Comparison of ENCODE assay signal across 8 mouse cellular contexts in genomic region chr3:96560881-96561668, GRCm38 (mm10). TPM values are rescaled to one million over a fixed set of nuclear protein-coding genes. Genes with fewer than 3 reads are reported as not detected.
DNase-seq lines count a peak whose midpoint lies in the region; ATAC-seq and TF ChIP-seq lines count a peak whose summit lies in the region.

No protein-coding gene starts in this region.

- peak overlapping the region; percentile 67; the same call in 1 of the 2 replicates for H3K4me2 ChIP-seq in forebrain, embryonic 12.5 days
- H3K4me2 ChIP-seq in kidney, embryonic 15.5 days: peak overlapping the region; percentile 78
- peak overlapping the region; percentile 85 for H3K4me2 ChIP-seq in neural tube, embryonic 12.5 days (replicated peaks)

- H3K9me3 ChIP-seq in forebrain, embryonic 12.5 days: no peaks in the 10 kb centered on the region
- H3K9me3 ChIP-seq in kidney, embryonic 15.5 days (replicated peaks): no peaks in the 10 kb centered on the region
- H3K9me3 ChIP-seq in neural tube, embryonic 12.5 days: no peaks in the 10 kb centered on the region

- H3K36me3 ChIP-seq in forebrain, embryonic 12.5 days (replicated peaks): peaks cover 22% of the 10 kb centered on the region
- H3K36me3 ChIP-seq in kidney, embryonic 15.5 days: peaks cover 25% of the 10 kb centered on the region
- peaks cover 23% of the 10 kb centered on the region for H3K36me3 ChIP-seq in neural tube, embryonic 12.5 days

- peak overlapping the region; percentile 51 for H3K4me3 ChIP-seq in left cerebral cortex, adult 2 months
- H3K4me3 ChIP-seq in forebrain, embryonic 12.5 days (replicated peaks): 0 out of 2 replicates have a peak overlapping the region, but pooled peaks have one; percentile 9
- peak overlapping the region; percentile 63 for H3K4me3 ChIP-seq in kidney, embryonic 15.5 days (replicated peaks)
- no peak overlapping the region for H3K4me3 ChIP-seq in neural tube, embryonic 12.5 days

- no peaks in the 10 kb centered on the region for H3K27me3 ChIP-seq in forebrain, embryonic 12.5 days
- H3K27me3 ChIP-seq in kidney, embryonic 15.5 days: no peaks in the 10 kb centered on the region
- no peaks in the 10 kb centered on the region for H3K27me3 ChIP-seq in neural tube, embryonic 12.5 days (replicated peaks)

- intact Hi-C loops in left cerebral cortex, adult 2 months (cut with DNase I): no loop called here
- intact Hi-C loops in left cerebral cortex, postnatal 25 days (cut with DNase I): no loop called here

- H3K27ac ChIP-seq in left cerebral cortex, adult 2 months: peak overlapping the region; percentile 33
- no peak overlapping the region for H3K27ac ChIP-seq in forebrain, embryonic 12.5 days
- H3K27ac ChIP-seq in kidney, embryonic 15.5 days: peak overlapping the region; percentile 85
- no peak overlapping the region for H3K27ac ChIP-seq in neural tube, embryonic 12.5 days

- peaks cover 42% of the 10 kb centered on the region for H3K4me1 ChIP-seq in forebrain, embryonic 12.5 days
- H3K4me1 ChIP-seq in kidney, embryonic 15.5 days: peaks cover 67% of the 10 kb centered on the region
- peaks cover 37% of the 10 kb centered on the region for H3K4me1 ChIP-seq in neural tube, embryonic 12.5 days

- no peak for TF ChIP-seq CTCF in left cerebral cortex, adult 2 months (IDR thresholded peaks at IDR 0.05)

- no peak for DNase-seq in left cerebral cortex, adult 2 months (ENCODE audit: extremely low spot score in 1 of 2, low spot score in 2 of 2)
- no peak for DNase-seq in left cerebral cortex, postnatal 25 days (ENCODE audit: low spot score in 2 of 2)
- no peak for DNase-seq in MN1 (ENCODE audit: low spot score)
- DNase-seq in thymus, postnatal 0 days (ENCODE audit: low spot score): no peak
- DNase-seq in cerebellum, adult 9-10 months: no peak

- 92% methylated on average over 9 of the region's 9 CpGs for WGBS in forebrain, embryonic 12.5 days
- WGBS in kidney, embryonic 15.5 days: 78% methylated on average over 9 of the region's 9 CpGs
- 84% methylated on average over 9 of the region's 9 CpGs for WGBS in neural tube, embryonic 12.5 days

- H3K9ac ChIP-seq in forebrain, embryonic 12.5 days: peak overlapping the region; percentile 21; the same call in 1 of the 2 replicates
- H3K9ac ChIP-seq in kidney, embryonic 15.5 days: peak overlapping the region; percentile 68
- no peak overlapping the region for H3K9ac ChIP-seq in neural tube, embryonic 12.5 days

- ATAC-seq in forebrain, embryonic 12.5 days (ENCODE audit: low FRiP score): no peak
- ATAC-seq in kidney, embryonic 15.5 days (replicated peaks; ENCODE audit: low FRiP score): no peak
- no peak for ATAC-seq in neural tube, embryonic 12.5 days (ENCODE audit: low FRiP score, low read depth)

RNA-seq across cellular contexts. Expression of gene Txnip, which starts 3.3 kb away (rescaled TPM):
- 10 to 100 TPM; 22.4 to 28.2 TPM for total RNA-seq in left cerebral cortex, adult 2 months (2021)
- 10 to 100 TPM; 18.3 to 18.5 TPM for total RNA-seq in left cerebral cortex, postnatal 25 days (2021)
- 40.4 and 40.8 TPM in 2 replicates for polyA plus RNA-seq in forebrain, embryonic 12.5 days (2016; fragmentation: Nextera tagmentation; extraction: Ambion mirVana)
- 144 and 153 TPM in 2 replicates for polyA plus RNA-seq in kidney, embryonic 15.5 days (2015; fragmentation: Nextera tagmentation; extraction: Ambion mirVana)
- 51.4 and 57.5 TPM in 2 replicates for polyA plus RNA-seq in neural tube, embryonic 12.5 days (2016; fragmentation: Nextera tagmentation; extraction: Ambion mirVana)
- 260 TPM in 2 replicates for polyA plus RNA-seq in thymus, postnatal 0 days (2015; fragmentation: Nextera tagmentation; extraction: Ambion mirVana)

RNA-seq across cellular contexts. Expression of gene Gm16253, which starts 15.7 kb away (rescaled TPM):
- not detected for total RNA-seq in left cerebral cortex, adult 2 months (2021)
- not detected for total RNA-seq in left cerebral cortex, postnatal 25 days (2021)
- polyA plus RNA-seq in forebrain, embryonic 12.5 days (2016; fragmentation: Nextera tagmentation; extraction: Ambion mirVana): 1.3 and 1.7 TPM in 2 replicates
- polyA plus RNA-seq in kidney, embryonic 15.5 days (2015; fragmentation: Nextera tagmentation; extraction: Ambion mirVana): 2.1 TPM in 2 replicates
- 1.6 and 3.0 TPM in 2 replicates for polyA plus RNA-seq in neural tube, embryonic 12.5 days (2016; fragmentation: Nextera tagmentation; extraction: Ambion mirVana)
- polyA plus RNA-seq in thymus, postnatal 0 days (2015; fragmentation: Nextera tagmentation; extraction: Ambion mirVana): 0.42 and 0.46 TPM in 2 replicates

RNA-seq across cellular contexts. Expression of gene Polr3gl, which starts 32.9 kb away (rescaled TPM):
- 10 to 100 TPM; 26.6 to 28.1 TPM for total RNA-seq in left cerebral cortex, adult 2 months (2021)
- 10 to 100 TPM; 20.7 to 21.2 TPM for total RNA-seq in left cerebral cortex, postnatal 25 days (2021)
- 40.1 and 40.7 TPM in 2 replicates for polyA plus RNA-seq in forebrain, embryonic 12.5 days (2016; fragmentation: Nextera tagmentation; extraction: Ambion mirVana)
- 38.1 and 39.8 TPM in 2 replicates for polyA plus RNA-seq in kidney, embryonic 15.5 days (2015; fragmentation: Nextera tagmentation; extraction: Ambion mirVana)
- 40.3 and 40.9 TPM in 2 replicates for polyA plus RNA-seq in neural tube, embryonic 12.5 days (2016; fragmentation: Nextera tagmentation; extraction: Ambion mirVana)
- 25.8 and 28.8 TPM in 2 replicates for polyA plus RNA-seq in thymus, postnatal 0 days (2015; fragmentation: Nextera tagmentation; extraction: Ambion mirVana)

RNA-seq across cellular contexts. Expression of gene Ankrd34a, which starts 35.4 kb away (rescaled TPM):
- total RNA-seq in left cerebral cortex, adult 2 months (2021): 10 to 100 TPM; 66.8 to 70.3 TPM
- total RNA-seq in left cerebral cortex, postnatal 25 days (2021): 10 to 100 TPM; 73.5 to 74.2 TPM
- 4.0 and 4.4 TPM in 2 replicates for polyA plus RNA-seq in forebrain, embryonic 12.5 days (2016; fragmentation: Nextera tagmentation; extraction: Ambion mirVana)
- polyA plus RNA-seq in kidney, embryonic 15.5 days (2015; fragmentation: Nextera tagmentation; extraction: Ambion mirVana): 1.8 and 2.8 TPM in 2 replicates
- polyA plus RNA-seq in neural tube, embryonic 12.5 days (2016; fragmentation: Nextera tagmentation; extraction: Ambion mirVana): 5.3 and 5.6 TPM in 2 replicates
- 0.07 and 0.09 TPM in 2 replicates for polyA plus RNA-seq in thymus, postnatal 0 days (2015; fragmentation: Nextera tagmentation; extraction: Ambion mirVana)

RNA-seq across cellular contexts. Expression of gene Hfe2, which starts 36.1 kb away (rescaled TPM):
- 1 to 10 TPM; 1.7 to 1.8 TPM for total RNA-seq in left cerebral cortex, adult 2 months (2021)
- total RNA-seq in left cerebral cortex, postnatal 25 days (2021): 1 to 10 TPM in 1 of 2 experiments, under 1 TPM in 1; 0.85 to 1.4 TPM
- 0.54 and 0.84 TPM in 2 replicates for polyA plus RNA-seq in forebrain, embryonic 12.5 days (2016; fragmentation: Nextera tagmentation; extraction: Ambion mirVana)
- polyA plus RNA-seq in kidney, embryonic 15.5 days (2015; fragmentation: Nextera tagmentation; extraction: Ambion mirVana): 1.1 and 1.8 TPM in 2 replicates
- polyA plus RNA-seq in neural tube, embryonic 12.5 days (2016; fragmentation: Nextera tagmentation; extraction: Ambion mirVana): 1.9 and 2.7 TPM in 2 replicates
- 0.13 and 0.18 TPM in 2 replicates for polyA plus RNA-seq in thymus, postnatal 0 days (2015; fragmentation: Nextera tagmentation; extraction: Ambion mirVana)

Comparison
In these comparisons a context has a peak if more than half of its experiments do, and no peak if none do; other contexts are left out.
1. H3K27ac ChIP-seq: peak in left cerebral cortex, adult 2 months (single experiment) and kidney, embryonic 15.5 days (single experiment); none in forebrain, embryonic 12.5 days (single experiment) and neural tube, embryonic 12.5 days (single experiment).
2. Peak in every context shown above with its lines, with median percentiles within 50 percentile points of each other: H3K4me2 ChIP-seq.